Mouse (Mus musculus): ENCODE data around the gene Slc9a9.
A peak's percentile ranks its signal among the peaks of the same experiment; 100 is the strongest.

The Slc9a9 gene

GRCm38 (mm10) chr9:94685640-94686039 is 15.9 kb downstream of the Slc9a9 start:
- no peak for DNase-seq

GRCm38 (mm10) chr9:94686380-94686779 is 16.7 kb downstream of the Slc9a9 start:
- no peak for DNase-seq

GRCm38 (mm10) chr9:94687203-94687859 is 17.6 kb downstream of the Slc9a9 start:
- no peak for DNase-seq

GRCm38 (mm10) chr9:94691311-94692087 is 21.8 kb downstream of the Slc9a9 start:
- DNase-seq, result peak in 1 of 2 experiments; percentile 65

- DNase-seq, result no peak
Observed at GRCm38 (mm10) chr9:94692122-94692521, 22.4 kb downstream of the Slc9a9 start.

GRCm38 (mm10) chr9:94694243-94694642 is 24.5 kb downstream of the Slc9a9 start:
- DNase-seq, result no peak

- DNase-seq, result no peak
Observed at GRCm38 (mm10) chr9:94694983-94695382, 25.3 kb downstream of the Slc9a9 start.

GRCm38 (mm10) chr9:94696539-94697079 is 26.9 kb downstream of the Slc9a9 start:
- DNase-seq, result peak in 1 of 2 experiments; percentile 27

GRCm38 (mm10) chr9:94698175-94698574 is 28.5 kb downstream of the Slc9a9 start:
- no peak for DNase-seq

GRCm38 (mm10) chr9:94700549-94700948 is 30.8 kb downstream of the Slc9a9 start:
- DNase-seq, result peak; percentile 17 to 25

- no peak for DNase-seq
Observed at GRCm38 (mm10) chr9:94701193-94701869, 31.6 kb downstream of the Slc9a9 start.

- no peak for DNase-seq
Observed at GRCm38 (mm10) chr9:94701965-94702634, 32.4 kb downstream of the Slc9a9 start.

GRCm38 (mm10) chr9:94704986-94705757 is 35.5 kb downstream of the Slc9a9 start:
- DNase-seq, result no peak

- no peak for DNase-seq
Observed at GRCm38 (mm10) chr9:94705758-94706026, 36.0 kb downstream of the Slc9a9 start.

- DNase-seq, result no peak
Observed at GRCm38 (mm10) chr9:94712084-94712483, 42.4 kb downstream of the Slc9a9 start.

GRCm38 (mm10) chr9:94716695-94717094 is 47.0 kb downstream of the Slc9a9 start:
- DNase-seq, result no peak

GRCm38 (mm10) chr9:94723631-94724030 is 53.9 kb downstream of the Slc9a9 start:
- no peak for DNase-seq

GRCm38 (mm10) chr9:94725121-94725520 is 55.4 kb downstream of the Slc9a9 start:
- no peak for DNase-seq

- no peak for DNase-seq
Observed at GRCm38 (mm10) chr9:94727457-94727856, 57.7 kb downstream of the Slc9a9 start.

GRCm38 (mm10) chr9:94730396-94730795 is 60.7 kb downstream of the Slc9a9 start:
- DNase-seq, result no peak

GRCm38 (mm10) chr9:94732136-94732535 is 62.4 kb downstream of the Slc9a9 start:
- no peak for DNase-seq

- no peak for DNase-seq
Observed at GRCm38 (mm10) chr9:94732599-94733287, 63.0 kb downstream of the Slc9a9 start.
